Mouse (Mus musculus) olfactory bulb, adult 2 months (tissue): ENCODE measurements around the gene Naif1.

ENCODE experiments used
- CTCF ChIP-seq: fragments of 200-500 bp; IDR thresholded peaks from 2 replicates; pipeline ENCODE4 v1.5.1; 2012; ENCODE audit warnings: low read depth, mild to moderate bottlenecking, low read length, moderate library complexity; ENCODE audit not compliant: insufficient read depth
- POLR2A ChIP-seq: fragments of 200-500 bp; IDR thresholded peaks from 2 replicates; pipeline ENCODE4 v1.6.1; 2012; ENCODE audit warnings: mild to moderate bottlenecking, low read depth, low read length, moderate library complexity; ENCODE audit not compliant: insufficient read depth

- no peak for TF ChIP-seq CTCF
- no peak for TF ChIP-seq POLR2A
Observed at GRCm38 (mm10) chr2:32437612-32438166, 12.6 kb upstream of the Naif1 start.
